Mouse (Mus musculus) adrenal gland, adult (tissue): ENCODE results near the gene Atf3.
A peak's percentile ranks its signal among the peaks of the same experiment; 100 is the strongest.

Source experiments
- DNase-seq, 2 experiments: peaks; one replicate each; pipeline ENCODE4 v3.0.0; 2022 to 2023; ENCODE audit warnings: low spot score in 1 of 2; ENCODE audit not compliant: inconsistent age in 2 of 2

Atf3 gene

DNA sequence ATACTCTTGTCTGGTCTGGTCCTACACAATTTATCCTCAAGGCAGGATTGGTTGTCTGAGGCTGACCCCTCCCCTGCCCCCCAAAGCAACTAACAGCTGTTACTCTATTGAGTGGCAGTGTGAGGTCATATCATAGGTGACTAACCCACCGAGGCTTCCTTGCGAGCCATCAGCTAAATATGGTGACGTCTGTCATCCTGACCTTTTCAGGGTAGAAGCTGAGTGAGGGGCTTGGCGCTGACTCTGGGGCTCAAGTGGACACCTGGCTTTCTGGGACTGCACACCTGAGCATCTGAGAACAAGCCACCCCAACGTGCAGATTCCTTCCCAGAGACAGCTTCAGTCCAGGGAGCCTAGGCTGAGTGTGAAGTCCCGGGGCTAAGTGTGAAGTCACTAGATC lies at the start of gene Atf3:
Gene Atf3, minus strand, starts transcription at position 101 of the 400 bp plus-strand sequence.
- DNase-seq = no peak

DNA sequence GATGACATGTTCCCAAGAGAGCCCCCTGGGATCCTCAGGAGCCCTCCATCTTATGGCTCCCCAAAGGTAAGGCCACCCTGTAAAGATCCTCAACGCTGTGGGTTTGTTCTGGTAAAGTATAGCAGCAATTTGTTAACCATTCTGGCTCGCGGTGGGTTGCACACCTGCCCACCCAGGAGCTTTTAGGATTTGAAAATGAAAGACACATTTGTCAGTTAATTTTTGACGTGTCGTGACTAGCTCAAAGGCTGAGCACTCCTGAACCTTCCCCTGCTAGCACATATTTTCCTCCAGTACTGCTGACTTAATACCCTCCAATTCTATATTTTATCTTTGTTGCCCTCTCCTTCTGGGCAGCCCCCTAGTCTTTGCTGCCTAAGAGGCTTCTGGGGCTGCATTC lies 49.3 kb upstream of the Atf3 start:
- DNase-seq = no peak

DNA sequence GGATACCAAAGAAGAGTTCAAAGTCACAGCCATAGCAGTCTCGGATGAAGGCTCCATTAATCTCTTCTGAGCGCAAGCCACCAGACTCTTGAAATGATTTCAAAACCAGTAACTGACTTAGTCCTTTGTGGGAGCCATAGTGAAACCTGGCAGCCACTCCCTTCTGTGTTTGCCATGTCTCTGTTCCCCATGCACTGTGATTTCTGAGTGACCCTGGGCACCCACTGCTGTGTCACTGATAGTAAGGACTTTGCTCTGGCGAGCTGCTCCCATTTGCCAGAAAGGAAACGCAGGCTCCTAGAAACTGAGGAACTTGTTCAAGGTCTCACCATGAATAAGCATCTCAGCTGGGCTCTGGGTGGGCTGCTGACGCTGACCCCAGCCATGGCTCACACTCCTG lies 45.6 kb upstream of the Atf3 start:
- peak in 1 of 2 experiments; percentile 65 for DNase-seq

DNA sequence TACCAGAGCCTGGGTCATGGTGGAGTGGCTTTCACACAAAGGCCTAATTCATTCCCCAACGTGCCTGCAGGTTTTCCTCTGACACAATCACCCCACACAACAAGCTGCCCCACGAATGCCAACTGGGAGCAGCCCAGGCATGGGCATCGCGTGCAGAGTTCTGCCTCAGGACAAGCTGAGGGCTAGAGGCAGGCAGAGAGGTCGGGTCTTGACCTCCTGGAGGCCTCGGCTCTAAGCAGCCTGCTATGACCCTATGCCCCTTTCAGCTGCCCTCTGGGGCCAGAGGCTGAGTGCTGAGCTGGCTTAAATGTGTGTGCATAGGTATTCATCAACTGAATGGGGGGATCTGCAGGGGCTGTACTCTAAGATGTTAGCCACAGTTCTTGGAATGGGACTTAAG lies 44.0 kb upstream of the Atf3 start:
- no peak for DNase-seq

DNA sequence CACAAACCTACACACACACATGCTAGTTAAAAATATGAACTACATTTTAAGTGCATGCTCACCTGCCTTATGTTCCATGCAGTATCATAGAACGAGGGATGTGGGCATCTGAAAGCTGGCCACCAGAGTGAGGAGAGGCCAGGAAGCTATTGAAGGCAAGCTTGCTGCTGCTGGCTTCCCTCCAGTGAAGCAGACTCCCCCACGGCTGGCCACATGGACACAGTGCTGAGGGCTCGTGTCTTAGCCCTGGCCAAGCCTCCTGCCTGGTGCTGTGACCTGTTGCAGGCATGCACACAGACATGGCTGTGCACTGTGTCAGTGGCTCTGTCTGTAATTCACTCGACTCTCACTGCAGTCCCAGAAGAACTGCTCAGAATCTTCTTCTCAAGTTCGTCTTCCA lies 41.8 kb upstream of the Atf3 start:
- no peak for DNase-seq

DNA sequence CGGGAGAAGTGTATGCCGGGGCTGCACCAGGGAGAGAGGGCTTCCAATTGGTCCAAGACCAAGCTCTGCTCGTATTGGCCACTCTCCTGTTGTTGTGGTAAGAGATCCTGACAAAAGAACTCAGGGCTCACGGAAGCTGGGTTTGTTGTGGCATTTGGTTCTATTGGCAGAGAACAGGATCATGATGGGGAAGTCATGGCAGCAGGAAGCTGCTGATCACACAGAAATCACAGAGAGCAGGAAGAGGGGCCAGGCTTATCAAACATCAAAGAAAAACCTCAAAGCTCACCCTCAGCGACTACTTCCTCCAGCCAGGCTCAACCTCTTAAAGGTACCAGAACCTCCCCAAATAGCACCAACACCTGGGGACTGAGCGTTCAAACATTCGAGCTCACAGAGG lies 41.3 kb upstream of the Atf3 start:
- no peak for DNase-seq

DNA sequence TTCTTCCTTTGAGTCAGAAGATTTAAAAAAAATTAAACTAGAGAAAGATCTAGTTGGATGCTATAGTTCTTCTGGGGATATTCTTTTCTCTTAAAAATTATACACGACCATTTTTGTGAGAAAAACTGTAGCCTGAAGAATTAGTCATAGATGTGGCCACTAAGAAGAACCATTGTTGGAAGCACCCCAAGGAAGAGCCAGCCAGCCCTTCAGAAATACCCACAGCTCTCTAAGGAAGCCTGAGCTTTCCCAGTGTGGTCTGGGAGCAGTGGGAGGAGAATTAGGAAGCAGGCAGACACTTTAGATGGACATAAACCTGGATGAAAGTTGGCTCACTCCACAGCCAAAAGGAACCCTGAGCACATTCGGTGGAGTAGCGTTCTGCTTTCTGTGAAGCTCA lies 40.7 kb upstream of the Atf3 start:
- DNase-seq = no peak

DNA sequence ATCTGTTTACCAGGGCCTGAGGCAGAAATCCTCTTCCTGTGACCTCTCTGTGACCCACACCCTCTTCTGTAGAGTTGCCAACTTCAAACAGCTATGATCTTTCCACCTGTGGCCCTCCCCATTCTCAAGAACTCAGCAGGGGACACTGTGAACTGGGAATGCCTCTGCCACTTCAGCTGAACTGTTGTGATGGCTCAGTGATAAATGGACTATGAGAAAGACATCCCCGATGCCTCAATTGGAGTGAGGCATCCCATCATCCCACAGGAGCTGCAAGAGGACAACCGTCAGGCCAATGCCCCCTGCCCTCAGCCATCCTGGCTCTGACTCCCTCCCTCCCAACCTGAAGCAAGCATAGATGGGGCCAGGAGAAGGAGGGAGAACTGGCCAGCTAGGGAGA lies 40.1 kb upstream of the Atf3 start:
- no peak for DNase-seq

DNA sequence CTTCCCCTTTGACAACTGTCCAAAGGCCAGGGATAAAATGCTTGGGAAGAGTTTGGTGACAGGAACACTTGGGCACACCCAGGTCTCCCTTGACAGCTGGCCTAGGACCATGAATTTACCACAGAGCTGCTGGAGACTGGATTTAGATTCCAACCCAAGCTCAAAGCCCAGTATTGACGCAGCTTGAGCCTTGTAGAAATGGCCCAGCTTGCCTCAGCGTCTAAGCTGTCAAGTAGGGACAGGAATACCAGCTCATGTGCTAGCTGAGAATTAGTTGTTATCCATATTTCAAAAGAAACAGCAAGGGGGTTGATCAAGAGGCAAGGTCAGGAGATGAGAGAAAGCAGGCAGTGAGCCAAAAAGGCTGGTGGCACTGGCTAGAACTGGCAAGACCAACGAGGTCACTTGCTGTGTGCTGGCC lies 39.5 kb upstream of the Atf3 start:
- peak; percentile 75 to 92 for DNase-seq

DNA sequence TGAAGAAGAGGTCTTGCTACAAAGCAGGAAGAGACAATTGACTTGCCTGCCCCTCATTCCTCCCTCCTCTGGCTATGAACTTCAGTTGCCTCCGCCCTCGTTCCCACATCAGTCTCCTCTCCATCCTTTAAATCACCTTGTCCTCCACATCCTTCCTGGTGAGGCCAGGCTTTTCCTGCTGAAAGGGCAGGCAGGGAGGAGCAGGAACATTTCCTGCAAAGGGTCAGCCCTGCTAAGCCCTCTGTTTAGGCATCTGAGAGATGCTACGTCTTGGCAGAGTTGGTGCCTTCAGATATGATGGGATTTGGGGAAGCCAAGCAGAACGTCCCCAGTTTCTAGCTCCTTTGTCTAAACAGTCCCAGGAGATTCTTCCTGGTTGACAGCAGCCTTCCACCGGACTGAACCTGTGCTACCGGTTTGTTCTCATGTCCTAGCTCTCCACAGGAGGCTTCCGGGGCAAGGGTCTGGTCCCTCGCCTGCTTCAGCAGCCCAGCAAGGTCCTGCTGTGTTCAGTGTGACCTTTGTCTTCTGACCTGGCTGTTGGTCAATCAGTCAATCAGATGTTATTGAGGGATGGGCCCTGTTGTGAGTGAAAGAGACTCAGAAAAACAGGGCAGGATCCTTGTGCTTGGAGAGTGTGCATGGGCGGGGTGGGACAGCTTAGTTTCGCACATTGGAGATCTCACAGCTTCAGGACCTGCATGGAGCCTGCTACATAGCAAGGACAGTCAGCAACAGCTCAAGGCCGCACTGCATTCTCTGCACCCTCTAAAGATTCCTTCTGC lies 38.9 kb upstream of the Atf3 start:
- peak in 1 of 2 experiments; percentile 63 for DNase-seq

DNA sequence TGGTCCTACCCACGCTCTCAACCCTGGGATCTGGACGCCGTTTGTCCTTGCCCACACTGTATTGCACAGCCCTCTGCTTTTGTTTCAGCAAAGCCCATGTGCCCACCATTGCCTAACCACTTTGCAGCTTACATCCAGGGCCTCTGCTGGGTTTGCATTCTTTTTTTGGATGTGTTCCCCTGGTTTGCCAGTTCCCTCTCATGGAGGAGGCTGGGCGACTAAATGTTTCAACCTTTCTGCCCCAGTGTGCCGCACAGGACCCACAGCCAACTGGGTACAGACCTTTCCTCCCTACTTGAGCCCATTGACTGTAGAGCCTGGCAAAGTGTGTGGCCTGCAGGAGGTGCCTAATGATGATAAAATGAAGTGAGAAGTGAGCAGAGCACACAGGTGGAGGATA lies 38.3 kb upstream of the Atf3 start:
- no peak for DNase-seq

DNA sequence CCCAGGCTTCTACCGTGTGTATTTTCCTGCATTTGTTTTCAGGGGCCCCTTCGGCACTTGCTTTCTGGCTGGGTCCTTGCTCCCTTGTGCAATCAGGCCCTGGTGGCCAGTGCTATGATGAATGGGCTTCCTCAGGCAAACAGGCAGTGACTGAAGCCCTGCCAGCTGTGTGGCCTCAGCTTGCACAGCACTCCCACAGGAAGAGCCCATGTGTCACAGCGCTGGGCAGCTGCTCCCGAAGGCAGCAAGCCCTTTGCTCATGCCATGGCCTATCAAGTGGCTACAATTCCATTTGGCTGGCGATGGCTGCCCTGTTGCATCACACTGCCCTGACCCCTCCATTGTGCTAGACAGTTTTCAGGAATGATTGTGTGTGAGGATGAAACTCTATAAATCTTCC lies 36.6 kb upstream of the Atf3 start:
- DNase-seq = peak; percentile 84 to 95

DNA sequence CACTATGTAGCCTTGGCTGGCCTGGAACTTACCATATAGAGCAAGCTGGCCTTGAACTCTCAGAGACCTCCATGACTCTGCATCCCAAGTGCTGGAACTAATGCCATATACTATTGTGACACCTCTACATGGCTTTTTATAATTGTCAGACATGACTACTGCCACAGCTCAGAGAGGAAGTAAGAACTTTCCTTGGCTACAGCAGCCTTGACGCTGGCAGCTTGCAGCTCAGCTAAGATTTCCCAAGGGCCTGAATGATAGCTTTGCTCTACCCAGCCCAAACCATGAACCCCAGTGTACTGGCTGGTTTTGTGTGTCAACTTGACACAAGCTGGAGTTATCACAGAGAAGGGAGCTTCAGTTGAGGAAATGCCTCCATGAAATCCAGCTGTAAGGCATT lies 35.8 kb upstream of the Atf3 start:
- peak in 1 of 2 experiments; percentile 75 for DNase-seq

DNA sequence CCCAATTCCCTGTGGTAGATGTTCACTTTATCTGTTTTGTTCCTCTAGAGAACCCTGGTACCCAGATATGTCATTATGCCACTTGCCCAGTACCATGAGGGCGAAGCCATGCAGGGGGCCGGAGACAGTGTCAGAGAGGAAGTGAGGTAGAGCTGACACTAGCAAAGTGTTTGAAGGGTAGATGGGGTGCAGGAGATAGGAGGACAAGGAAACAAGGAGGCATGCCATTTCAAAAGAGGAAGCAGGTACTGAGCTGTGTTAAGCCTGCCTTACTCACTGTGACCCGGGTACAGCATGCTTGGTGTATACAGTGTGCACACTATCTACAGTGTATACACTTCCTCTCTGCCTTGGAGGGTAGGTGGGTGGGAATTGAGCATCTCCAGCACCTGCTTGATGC lies 32.1 kb upstream of the Atf3 start:
- DNase-seq = no peak

DNA sequence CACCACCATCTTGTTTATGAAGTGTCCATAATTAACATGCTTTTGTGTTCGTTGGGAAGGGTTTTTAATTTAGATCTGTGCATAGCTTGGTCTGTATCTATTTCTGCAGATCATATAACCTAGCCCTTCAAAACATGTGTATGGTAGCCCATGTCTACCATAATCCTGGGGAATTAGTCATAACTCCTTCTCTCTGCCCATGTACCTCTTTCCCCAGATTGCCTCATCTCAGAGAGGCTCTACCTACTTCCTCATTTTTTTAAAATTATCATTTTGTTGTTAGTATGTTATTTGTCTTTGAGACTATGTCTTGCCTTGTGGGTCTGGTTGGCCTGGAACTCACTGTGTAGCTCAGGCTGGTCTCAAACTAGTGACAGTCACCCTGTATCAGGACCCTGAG lies 30.6 kb upstream of the Atf3 start:
- DNase-seq = no peak

DNA sequence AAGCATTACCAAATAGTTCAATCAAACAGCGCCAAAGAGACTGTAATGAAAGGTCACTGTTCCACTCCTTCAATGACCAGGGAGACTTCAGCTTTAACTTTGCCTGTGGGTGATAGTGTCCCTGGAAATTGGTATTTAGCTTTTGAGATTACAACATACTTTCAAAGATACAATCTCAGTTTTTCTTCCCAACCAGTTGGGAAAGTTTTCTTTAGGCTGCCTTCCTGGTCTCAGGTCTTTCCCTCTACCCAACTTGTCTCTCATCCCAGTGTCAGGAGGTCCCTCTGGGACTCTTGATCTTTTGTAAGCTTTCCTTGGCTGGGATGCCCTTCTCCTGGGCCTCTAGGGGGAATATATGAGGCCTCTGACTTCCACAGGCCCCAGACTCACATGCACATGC lies 29.7 kb upstream of the Atf3 start:
- DNase-seq = no peak

DNA sequence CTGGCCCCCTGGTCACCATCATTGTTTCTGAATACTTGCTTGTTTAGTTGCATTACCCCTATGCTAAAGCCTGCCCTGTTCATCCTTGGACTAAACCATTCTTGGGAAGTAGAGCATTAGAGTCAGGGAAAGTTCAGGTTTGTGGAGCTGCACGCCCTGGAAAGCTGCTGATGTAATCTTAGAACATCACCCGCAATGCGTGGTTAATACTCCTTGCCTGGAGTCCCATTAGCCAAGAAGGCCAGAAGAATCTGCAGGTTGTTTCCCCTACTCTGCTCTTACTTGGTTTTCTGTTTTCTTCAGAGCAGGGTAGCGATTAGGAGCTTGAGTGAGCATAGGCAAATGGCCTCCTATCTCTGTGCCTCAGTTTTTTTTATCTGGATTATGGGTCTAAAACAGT lies 26.0 kb upstream of the Atf3 start:
- no peak for DNase-seq

DNA sequence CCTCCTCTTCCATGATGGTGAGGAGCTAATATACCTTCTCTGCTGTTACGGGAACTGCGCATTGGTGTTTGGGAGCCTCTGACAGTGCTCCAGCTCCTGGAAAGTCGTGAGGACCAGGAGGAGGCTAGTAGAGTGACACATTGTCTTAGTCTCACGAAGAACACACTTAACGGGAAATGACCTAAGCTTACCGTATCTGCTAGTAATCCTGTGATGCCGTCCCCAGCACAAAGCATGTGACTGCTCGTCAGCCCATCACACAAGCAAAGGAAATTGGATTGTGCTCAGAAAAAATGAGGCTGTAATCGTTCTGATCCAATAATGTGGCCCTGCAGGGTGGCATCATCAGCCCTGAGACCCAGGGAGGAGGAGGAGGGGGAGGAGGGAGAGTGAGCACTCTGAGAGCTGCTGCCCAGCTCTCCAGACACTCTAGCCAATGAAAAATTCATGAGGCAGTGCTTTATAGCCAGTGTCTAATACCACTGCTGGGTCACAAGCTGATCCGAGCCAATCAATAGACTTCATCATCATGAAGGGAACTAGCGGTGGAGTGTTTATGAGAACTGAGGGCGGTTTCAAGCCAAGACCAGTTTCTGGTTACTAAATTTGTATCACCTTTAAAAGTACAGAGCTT lies 24.3 kb upstream of the Atf3 start:
- peak in 1 of 2 experiments; percentile 28 for DNase-seq

DNA sequence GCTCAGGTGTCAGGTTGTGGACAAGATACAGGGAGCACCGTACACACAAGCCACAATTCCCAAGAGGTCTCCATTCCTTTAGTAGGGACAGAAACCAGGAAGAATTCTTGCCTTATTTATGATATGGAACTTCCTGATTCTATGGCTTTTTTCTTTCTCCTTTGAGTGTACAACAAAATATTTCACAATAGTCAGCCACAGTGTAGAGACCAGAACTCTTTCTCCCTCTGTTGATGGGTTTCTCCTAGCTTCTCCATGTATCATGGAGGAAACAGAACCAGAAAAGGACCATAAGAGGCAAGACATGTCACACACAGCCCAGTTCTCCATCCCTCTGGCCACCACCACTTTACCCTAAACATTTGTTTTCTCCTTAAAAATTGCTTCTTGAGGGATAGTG lies 23.7 kb upstream of the Atf3 start:
- DNase-seq = no peak

DNA sequence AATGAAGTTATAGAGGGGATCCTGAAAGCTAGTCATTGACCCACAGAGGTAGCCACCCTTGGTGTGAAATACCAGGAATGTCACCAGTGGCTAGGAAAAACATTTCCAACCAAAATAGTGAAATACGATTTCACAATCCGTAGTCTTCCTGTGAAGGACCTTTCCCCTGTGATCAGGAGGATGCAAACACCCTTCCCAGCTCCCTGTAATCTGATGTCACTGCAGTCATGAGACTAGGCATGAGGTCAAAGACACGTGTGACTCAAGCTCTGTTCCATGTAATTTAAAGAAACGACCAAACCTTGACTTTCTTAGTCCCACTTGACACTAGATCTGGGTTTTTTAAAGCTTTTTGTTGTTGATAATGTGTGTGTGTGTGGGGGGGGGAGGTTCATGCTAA lies 21.8 kb upstream of the Atf3 start:
- DNase-seq = no peak

DNA sequence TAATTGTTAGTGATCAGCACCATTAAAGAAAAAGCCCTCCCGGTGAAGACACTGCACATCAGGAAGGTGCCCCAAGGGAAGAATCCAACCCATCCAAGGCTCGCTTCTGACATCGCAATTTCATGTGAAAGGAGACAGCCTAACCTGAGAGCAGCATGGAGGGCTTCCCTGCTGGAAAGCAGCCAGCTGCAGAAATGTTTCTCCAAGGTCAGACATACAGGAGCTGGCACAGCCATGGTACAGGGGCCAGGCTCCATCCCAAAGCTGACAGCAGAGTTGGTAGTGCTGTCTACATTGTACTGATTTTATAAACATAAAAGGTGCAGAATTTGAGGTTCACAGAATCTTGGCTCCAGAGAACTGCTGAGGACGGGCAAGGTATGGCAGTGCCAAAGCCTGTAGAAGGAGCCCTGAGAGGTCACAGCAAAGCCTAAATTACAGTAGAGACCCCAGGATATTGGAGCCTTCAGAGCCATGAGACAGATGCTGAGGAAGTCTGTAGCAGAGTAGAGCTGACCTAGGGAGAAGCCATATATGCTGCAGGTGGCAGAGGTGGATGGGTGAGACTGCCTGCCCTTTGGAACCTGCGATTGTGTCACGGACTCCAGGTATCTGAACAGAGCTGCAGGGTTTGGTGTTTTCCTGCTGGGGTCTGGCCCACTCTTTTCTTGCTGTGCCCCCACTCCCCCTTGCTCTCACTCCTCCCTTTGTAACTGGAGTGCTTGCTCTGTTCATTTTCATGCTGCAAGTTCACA lies 18.1 kb upstream of the Atf3 start:
- peak; percentile 21 to 52 for DNase-seq

DNA sequence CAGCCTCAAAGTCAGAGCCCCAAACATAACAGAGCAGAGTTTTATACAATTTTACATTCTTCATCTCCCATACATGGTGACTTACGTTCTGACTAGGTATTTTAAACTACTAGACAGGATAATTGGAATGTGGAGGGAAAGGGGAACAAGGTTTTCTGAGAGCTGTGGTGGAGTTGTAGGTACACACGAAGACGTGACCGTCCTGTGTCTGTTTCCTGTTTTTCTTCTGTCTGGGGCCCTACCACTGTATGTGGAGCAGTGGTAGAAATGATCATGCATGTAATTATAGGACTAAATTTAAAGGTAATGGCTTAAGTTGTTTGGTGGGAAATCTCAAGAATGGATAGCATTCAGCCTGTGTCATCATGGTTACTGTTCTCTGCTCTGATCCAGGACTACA lies 17.0 kb upstream of the Atf3 start:
- DNase-seq = no peak
